Mouse (Mus musculus) myocyte (in vitro differentiated cells): ENCODE measurements around the gene Eddm3b.

Source experiments
- CEBPB ChIP-seq: IDR thresholded peaks from 2 replicates; pipeline ENCODE4 v1.6.1; 2011; ENCODE audit warnings: mild to moderate bottlenecking, moderate library complexity; ENCODE audit not compliant: poor library complexity, insufficient read depth, severe bottlenecking
- E2F4 ChIP-seq: IDR thresholded peaks from one replicate; pipeline ENCODE4 v1.6.1; 2011; ENCODE audit warnings: mild to moderate bottlenecking, control low read depth, moderate library complexity; ENCODE audit not compliant: insufficient read depth
- MAX ChIP-seq: IDR thresholded peaks from one replicate; pipeline ENCODE4 v1.6.1; 2011; ENCODE audit warnings: low read depth, mild to moderate bottlenecking, control low read depth
- MYOD1 ChIP-seq, 3 experiments: IDR thresholded peaks; one replicate each; pipeline ENCODE4 v1.6.1; 2011; ENCODE audit warnings: control low read depth in 2 of 3, low read depth in 2 of 3, mild to moderate bottlenecking in 2 of 3, moderate library complexity in 1 of 3; ENCODE audit not compliant: insufficient read length in 2 of 3, control insufficient read depth in 1 of 3
- POLR2A ChIP-seq: IDR thresholded peaks from one replicate; pipeline ENCODE4 v1.6.1; 2011; ENCODE audit warnings: low read depth, mild to moderate bottlenecking, control low read depth, moderate library complexity; ENCODE audit not compliant: insufficient read length
- REST ChIP-seq: IDR thresholded peaks from one replicate; pipeline ENCODE4 v1.6.1; 2011; ENCODE audit warnings: mild to moderate bottlenecking, control low read depth, moderate library complexity; ENCODE audit not compliant: insufficient read depth, insufficient read length
- SRF ChIP-seq: IDR thresholded peaks from one replicate; pipeline ENCODE4 v1.6.1; 2011; ENCODE audit warnings: low read depth; ENCODE audit not compliant: control insufficient read depth, insufficient read length
- TCF12 ChIP-seq: IDR thresholded peaks from one replicate; pipeline ENCODE4 v1.6.1; 2011; ENCODE audit warnings: mild to moderate bottlenecking, control low read depth; ENCODE audit not compliant: poor library complexity, insufficient read depth, severe bottlenecking
- TCF3 ChIP-seq: IDR thresholded peaks from one replicate; pipeline ENCODE4 v1.6.1; 2011; ENCODE audit warnings: low read depth, control low read depth; ENCODE audit not compliant: insufficient read length
- USF1 ChIP-seq: IDR thresholded peaks from one replicate; pipeline ENCODE4 v1.6.1; 2011; ENCODE audit warnings: low read depth, mild to moderate bottlenecking, control low read depth, moderate library complexity

- TF ChIP-seq POLR2A (no peak), TCF12 (no peak), MAX (no peak), SRF (no peak), USF1 (no peak), E2F4 (no peak), TCF3 (no peak), CEBPB (no peak), MYOD1 (IDR thresholded peaks at IDR 0.05; ENCODE audit: control insufficient read depth in 1 of 3, insufficient read length in 2 of 3, low read depth in 2 of 3) (no peak), REST (no peak)
Observed at GRCm38 (mm10) chr14:51098921-51099320, 15.3 kb upstream of the Eddm3b start.
